Mouse (Mus musculus) monocyte, adult 5-6 weeks (primary cell): ENCODE data around the gene Olfr30. TPM values are rescaled to one million over a fixed set of nuclear protein-coding genes. Genes with fewer than 3 reads are reported as not detected.
"Not testable (repeated sequence)": the region's sequence is repeated elsewhere in the genome, so short reads cannot be mapped to it uniquely, and the experiment has no call there.

Experiments used
- ATAC-seq: fragments of 153-309, 156-312 bp; replicated peaks from 2 replicates; pipeline ENCODE4 v1.8.0; 2017; ENCODE audit warnings: mild to moderate bottlenecking; ENCODE audit not compliant: low TSS enrichment, insufficient number of reproducible peaks, severe bottlenecking, poor library complexity, low FRiP score
- total RNA-seq: library from RNA; stranded (forward); fragments of 200-1000, 200-491, 200-594 nt; gene quantifications from 3 replicates; pipeline ENCODE4 v1.2.3, GENCODE M21; 2017

The Olfr30 gene
- not detected in 3 replicates for total RNA-seq

DNA sequence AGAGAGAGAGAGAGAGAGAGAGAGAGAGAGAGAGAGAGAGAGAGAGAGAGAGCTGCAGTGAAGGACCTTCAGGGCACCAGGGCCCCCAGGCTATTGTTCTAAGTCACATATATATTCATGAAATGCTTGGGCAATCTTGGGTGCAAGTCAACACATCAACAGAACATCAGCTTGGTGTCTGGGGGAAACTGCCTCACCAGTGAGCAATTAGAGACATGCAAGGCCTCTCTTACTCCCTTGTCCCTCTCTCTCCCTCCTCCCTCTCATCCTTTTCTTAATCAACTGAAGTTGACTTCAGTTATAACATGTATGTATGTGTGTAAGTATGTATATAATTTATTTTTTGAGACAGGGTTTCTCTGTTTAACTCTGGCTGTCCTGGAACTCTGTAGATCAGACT is at the start of gene Olfr30:
Gene Olfr30 (minus strand): TSS at position 101 of the 400 bp plus-strand sequence.
- ATAC-seq = no peak

GRCm38 (mm10) chr11:58509058-58509457 is 47.0 kb upstream of the Olfr30 start:
- ATAC-seq = not testable (repeated sequence)

GRCm38 (mm10) chr11:58502472-58502871 is 40.4 kb upstream of the Olfr30 start, which contains the start of gene Olfr331:
TSS of gene Olfr331 (minus strand) at chr11:58502572.
- not testable (repeated sequence) for ATAC-seq

GRCm38 (mm10) chr11:58499290-58499689 is 37.2 kb upstream of the Olfr30 start:
- no peak for ATAC-seq

GRCm38 (mm10) chr11:58498761-58499160 is 36.7 kb upstream of the Olfr30 start:
- no peak for ATAC-seq

- no peak for ATAC-seq
Observed at GRCm38 (mm10) chr11:58492455-58492854, 30.4 kb upstream of the Olfr30 start, which contains the start of gene Olfr332. TSS of gene Olfr332 (minus strand) at chr11:58492555.

DNA sequence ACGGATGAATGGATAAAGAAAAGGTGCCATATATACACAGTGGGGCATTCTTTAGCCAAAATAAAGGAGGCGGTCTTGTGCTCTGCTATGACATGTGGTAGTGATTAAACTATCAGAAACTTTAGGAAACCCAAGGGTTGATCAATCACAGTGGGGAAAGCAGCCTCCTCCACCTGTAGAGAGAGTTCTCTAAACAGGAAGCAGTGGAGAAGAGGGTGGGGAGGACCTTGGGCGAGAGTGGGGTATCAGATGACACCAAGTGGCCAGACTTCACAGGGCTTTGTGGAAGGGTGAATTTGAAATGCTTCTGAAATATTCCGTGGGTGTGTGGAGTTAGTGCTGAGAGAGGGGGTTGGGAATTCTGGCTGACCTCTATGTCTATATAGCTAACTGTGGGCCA is 8.5 kb downstream of the Olfr30 start:
- ATAC-seq = no peak

DNA sequence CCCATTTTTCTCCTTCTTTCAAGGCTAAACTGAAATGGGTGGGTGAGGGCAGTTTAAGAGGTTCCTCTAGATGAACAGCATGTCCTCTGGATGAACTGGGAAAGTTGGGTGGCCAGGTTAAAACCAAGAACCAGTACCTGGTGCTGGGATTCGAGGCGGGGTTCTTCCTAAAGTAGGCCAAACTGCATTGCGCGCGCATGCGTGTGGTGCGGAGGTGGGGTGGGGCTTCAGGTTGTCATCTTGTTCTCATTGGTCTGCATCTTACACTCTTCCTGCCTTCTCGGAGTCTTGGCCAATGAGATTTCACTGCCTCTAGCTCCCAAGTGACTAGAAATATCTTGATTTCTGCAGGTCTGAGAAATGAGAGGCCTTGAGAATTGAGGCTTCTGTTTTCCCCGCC is 9.3 kb downstream of the Olfr30 start, which contains the start of gene Lypd9:
Gene Lypd9 (minus strand): TSS at position 165 of the 400 bp plus-strand sequence.
- ATAC-seq = no peak

- ATAC-seq = no peak
Observed at GRCm38 (mm10) chr11:58437866-58438265, 24.2 kb downstream of the Olfr30 start.

DNA sequence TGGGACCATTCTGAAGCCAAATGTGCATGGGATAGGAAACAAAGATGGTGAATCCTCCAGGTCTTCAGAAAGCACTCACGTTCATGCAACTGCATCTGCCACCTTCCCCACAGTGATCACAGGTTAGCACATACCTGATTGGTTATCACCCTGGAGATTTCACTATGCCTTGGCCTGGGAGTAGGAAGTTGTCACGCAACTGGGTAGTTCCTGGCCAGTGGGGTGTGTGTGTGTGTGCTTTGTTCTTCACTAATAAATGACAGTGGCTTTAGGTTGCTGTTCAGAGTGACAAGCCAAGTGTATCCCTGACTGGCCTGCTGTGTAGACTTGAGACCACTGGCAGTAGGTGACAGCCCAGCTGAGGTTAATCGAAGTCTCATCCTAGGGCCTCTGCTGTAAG is 29.8 kb downstream of the Olfr30 start, which contains the start of gene Gm12253:
Gene Gm12253 (plus strand): TSS at position 301 of the 400 bp plus-strand sequence.
- ATAC-seq = no peak

- no peak for ATAC-seq
Observed at GRCm38 (mm10) chr11:58420815-58421214, 41.3 kb downstream of the Olfr30 start, which contains the start of gene 1810065E05Rik. TSS of gene 1810065E05Rik (plus strand) at chr11:58421111.

- ATAC-seq = no peak
Observed at GRCm38 (mm10) chr11:58418336-58418735, 43.7 kb downstream of the Olfr30 start.

DNA sequence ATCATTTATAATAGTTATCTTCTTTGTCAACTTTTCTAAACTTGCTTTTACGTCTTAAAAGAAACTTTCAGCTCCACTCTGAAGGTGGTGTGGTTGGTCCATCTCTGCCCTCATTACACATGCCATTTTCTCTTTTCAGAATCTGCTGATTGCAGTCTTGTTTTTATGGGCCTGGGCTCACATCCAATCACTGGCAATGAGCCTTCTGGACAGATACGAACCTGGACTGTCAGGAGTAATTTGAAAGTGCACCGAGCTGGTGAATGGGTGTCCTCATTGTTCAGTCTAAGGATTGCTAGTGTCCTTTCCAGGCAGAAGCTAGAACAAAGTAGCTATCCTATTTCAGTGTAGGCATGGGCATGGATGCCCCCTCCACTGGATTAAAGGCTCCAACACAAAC is 54.0 kb downstream of the Olfr30 start:
- ATAC-seq = no peak

Other genes starting within 250 kb of the Olfr30 start
- not detected in 3 replicates for gene 4930438A08Rik, start 187.5 kb downstream of the Olfr30 start, total RNA-seq
- 8.4 to 17.0 TPM (median 9.2 TPM) in 3 replicates for gene Zfp692, start 155.2 kb downstream of the Olfr30 start, total RNA-seq
- gene Zfp672, start 131.9 kb downstream of the Olfr30 start, total RNA-seq = 33.9 to 39.8 TPM (median 36.0 TPM) in 3 replicates
- 21.3 to 28.1 TPM (median 21.4 TPM) in 3 replicates for gene Sh3bp5l, start 131.5 kb downstream of the Olfr30 start, total RNA-seq
- not detected in 3 replicates for gene Lypd8, start 83.2 kb downstream of the Olfr30 start, total RNA-seq
- not detected in 3 replicates for gene 1810065E05Rik, start 41.2 kb downstream of the Olfr30 start, total RNA-seq
- gene Gm12253, start 29.7 kb downstream of the Olfr30 start, total RNA-seq = not detected in 3 replicates
- gene Lypd9, start 9.3 kb downstream of the Olfr30 start, total RNA-seq = not detected in 3 replicates
- not detected in 3 replicates for gene Olfr332, start 30.3 kb upstream of the Olfr30 start, total RNA-seq
- gene Olfr331, start 40.3 kb upstream of the Olfr30 start, total RNA-seq = not detected in 3 replicates
- not detected in 3 replicates for gene Olfr330, start 72.6 kb upstream of the Olfr30 start, total RNA-seq
- not detected in 3 replicates for gene Olfr329-ps, start 84.2 kb upstream of the Olfr30 start, total RNA-seq
- gene Olfr328, start 93.4 kb upstream of the Olfr30 start, total RNA-seq = 0.43 TPM in 1 of 3 replicates, not detected in the others
- not detected in 3 replicates for gene Olfr224, start 108.3 kb upstream of the Olfr30 start, total RNA-seq
- gene Olfr325, start 115.5 kb upstream of the Olfr30 start, total RNA-seq = not detected in 3 replicates
- gene Olfr324, start 132.8 kb upstream of the Olfr30 start, total RNA-seq = not detected in 3 replicates
- gene 2210407C18Rik, start 153.8 kb upstream of the Olfr30 start, total RNA-seq = not detected in 3 replicates
- gene Olfr323, start 168.2 kb upstream of the Olfr30 start, total RNA-seq = not detected in 3 replicates
- not detected in 3 replicates for gene Trim58, start 178.2 kb upstream of the Olfr30 start, total RNA-seq
- not detected in 3 replicates for gene Olfr322, start 196.5 kb upstream of the Olfr30 start, total RNA-seq
- gene Olfr320, start 218.8 kb upstream of the Olfr30 start, total RNA-seq = not detected in 3 replicates
- gene Olfr319, start 236.9 kb upstream of the Olfr30 start, total RNA-seq = not detected in 3 replicates